Mouse (Mus musculus) granulocyte monocyte progenitor cell, adult 5-6 weeks (primary cell): ENCODE measurements around the gene Tysnd1. TPM values are rescaled to one million over a fixed set of nuclear protein-coding genes. Genes with fewer than 3 reads are reported as not detected.

Source experiments
- ATAC-seq: replicated peaks from 2 replicates; pipeline ENCODE4 v1.8.0; 2016; ENCODE audit warnings: mild to moderate bottlenecking, moderate TSS enrichment, inconsistent platforms; ENCODE audit not compliant: poor library complexity, severe bottlenecking
- total RNA-seq, 2 experiments: library from RNA; stranded (forward) in 1 of 2; stranded (reverse) in 1 of 2; fragments of 200-712, 200-1000 nt in 1 of 2; fragments of >200 nt in 1 of 2; fragmentation: Nextera tagmentation in 1 of 2; gene quantifications; 2 replicates each; pipeline ENCODE4 v1.2.3; 2014 to 2017

Tysnd1 gene
- total RNA-seq, 2 experiments from 2014 or later = 14.7 to 24.8 TPM

- no peak for ATAC-seq
Observed at GRCm38 (mm10) chr10:61730171-61730570, 34.9 kb downstream of the Tysnd1 start.

- ATAC-seq = peak; percentile 68
Observed at GRCm38 (mm10) chr10:61734377-61734776, 39.1 kb downstream of the Tysnd1 start.

GRCm38 (mm10) chr10:61736671-61737078, 41.4 kb downstream of the Tysnd1 start:
- no peak for ATAC-seq

- no peak for ATAC-seq
Observed at GRCm38 (mm10) chr10:61737537-61737936, 42.2 kb downstream of the Tysnd1 start.

GRCm38 (mm10) chr10:61738126-61738525, 42.8 kb downstream of the Tysnd1 start:
- ATAC-seq = no peak

GRCm38 (mm10) chr10:61741306-61741705, 46.0 kb downstream of the Tysnd1 start:
- ATAC-seq = no peak

GRCm38 (mm10) chr10:61741873-61742272, 46.6 kb downstream of the Tysnd1 start:
- no peak for ATAC-seq

- no peak for ATAC-seq
Observed at GRCm38 (mm10) chr10:61742336-61742735, 47.0 kb downstream of the Tysnd1 start.

- ATAC-seq = peak; percentile 20; the same call in 1 of the 2 replicates
Observed at GRCm38 (mm10) chr10:61745133-61745532, 49.8 kb downstream of the Tysnd1 start.

- no peak for ATAC-seq
Observed at GRCm38 (mm10) chr10:61747302-61747701, 52.0 kb downstream of the Tysnd1 start.

- ATAC-seq = no peak
Observed at GRCm38 (mm10) chr10:61750014-61750413, 54.7 kb downstream of the Tysnd1 start.

GRCm38 (mm10) chr10:61751534-61752219, 56.4 kb downstream of the Tysnd1 start:
- peak; percentile 88 for ATAC-seq

Other genes with a start within 250 kb of the Tysnd1 start
- gene Eif4ebp2, start 242.9 kb upstream of the Tysnd1 start, total RNA-seq (2014; fragmentation: Nextera tagmentation) = 175 and 185 TPM in 2 replicates
- gene Eif4ebp2, start 242.9 kb upstream of the Tysnd1 start, total RNA-seq (2017) = 11.8 and 14.0 TPM in 2 replicates
- gene Lrrc20, start 219.7 kb upstream of the Tysnd1 start, total RNA-seq (2014; fragmentation: Nextera tagmentation) = 6.6 and 11.5 TPM in 2 replicates
- gene Lrrc20, start 219.7 kb upstream of the Tysnd1 start, total RNA-seq (2017) = 4.8 and 5.6 TPM in 2 replicates
- not detected in 2 replicates for gene Npffr1, start 100.0 kb upstream of the Tysnd1 start, total RNA-seq (2014; fragmentation: Nextera tagmentation)
- gene Npffr1, start 100.0 kb upstream of the Tysnd1 start, total RNA-seq (2017) = not detected in 2 replicates
- gene Ppa1, start 47.0 kb upstream of the Tysnd1 start, total RNA-seq (2014; fragmentation: Nextera tagmentation) = 67.1 and 84.1 TPM in 2 replicates
- gene Ppa1, start 47.0 kb upstream of the Tysnd1 start, total RNA-seq (2017) = 169 and 176 TPM in 2 replicates
- gene Sar1a, start 15.2 kb upstream of the Tysnd1 start, total RNA-seq (2014; fragmentation: Nextera tagmentation) = 79.8 and 111 TPM in 2 replicates
- 88.5 and 108 TPM in 2 replicates for gene Sar1a, start 15.2 kb upstream of the Tysnd1 start, total RNA-seq (2017)
- gene Aifm2, start 19.7 kb downstream of the Tysnd1 start, total RNA-seq (2014; fragmentation: Nextera tagmentation) = 5.0 and 9.0 TPM in 2 replicates
- 6.5 and 6.6 TPM in 2 replicates for gene Aifm2, start 19.7 kb downstream of the Tysnd1 start, total RNA-seq (2017)
- gene H2afy2, start 88.6 kb downstream of the Tysnd1 start, total RNA-seq (2014; fragmentation: Nextera tagmentation) = 1.9 and 2.5 TPM in 2 replicates
- gene H2afy2, start 88.6 kb downstream of the Tysnd1 start, total RNA-seq (2017) = 1.1 and 1.6 TPM in 2 replicates